Mouse (Mus musculus): Measurements from ENCODE around the gene Kansl1. TPM values are rescaled to one million over a fixed set of nuclear protein-coding genes. Genes with fewer than 3 reads are reported as not detected.

Kansl1 gene
- polyA plus RNA-seq, 1 experiment from 2014 or later, result 16.6 TPM

- Histone ChIP-seq H3K4me2 (peak overlapping the region; percentile 67), H3K4me3 (ENCODE audit: low read depth, low read length) (peak overlapping the region; percentile 93), H3K36me3 (ENCODE audit: control insufficient read depth, insufficient read depth, low read length) (no peaks in the 10 kb centered on the region), H3K9ac (ENCODE audit: low read depth, low read length) (peak overlapping the region; percentile 100), H3K4me1 (ENCODE audit: control insufficient read depth, insufficient read depth, low read length) (peaks cover 5% of the 10 kb centered on the region; the same call in 1 of the 2 replicates), H3K9me3 (replicated peaks; ENCODE audit: control insufficient read depth, low read length) (no peaks in the 10 kb centered on the region), H3K27ac (ENCODE audit: low read depth, low read length) (peak overlapping the region; percentile 100), H3K27me3 (ENCODE audit: control insufficient read depth, insufficient read depth, low read length) (no peaks in the 10 kb centered on the region)
- peak; percentile 89 for ATAC-seq (replicated peaks; ENCODE audit: insufficient number of reproducible peaks, low FRiP score, low TSS enrichment)
- under 1% methylated on average over 58 of the region's 82 CpGs for WGBS (ENCODE audit: insufficient replicate concordance)
These were observed 26.1 kb downstream of the Kansl1 start for GRCm38 (mm10) chr11:104442333-104443136.

- peak overlapping the region; percentile 100 for H3K27ac ChIP-seq (ENCODE audit: low read depth, low read length)
- H3K9me3 ChIP-seq (replicated peaks; ENCODE audit: control insufficient read depth, low read length), result no peaks in the 10 kb centered on the region
- peak; percentile 65 for ATAC-seq (replicated peaks; ENCODE audit: insufficient number of reproducible peaks, low FRiP score, low TSS enrichment)
- 2% methylated on average over 70 of the region's 92 CpGs for WGBS (ENCODE audit: insufficient replicate concordance)
- peak overlapping the region; percentile 93 for H3K4me3 ChIP-seq (ENCODE audit: low read depth, low read length)
- peaks cover 9% of the 10 kb centered on the region for H3K4me1 ChIP-seq (ENCODE audit: control insufficient read depth, insufficient read depth, low read length)
- H3K9ac ChIP-seq (ENCODE audit: low read depth, low read length), result peak overlapping the region; percentile 100
- no peaks in the 10 kb centered on the region for H3K36me3 ChIP-seq (ENCODE audit: control insufficient read depth, insufficient read depth, low read length)
- H3K27me3 ChIP-seq (ENCODE audit: control insufficient read depth, insufficient read depth, low read length), result no peaks in the 10 kb centered on the region
- H3K4me2 ChIP-seq, result peak overlapping the region; percentile 67
These were observed 27.0 kb downstream of the Kansl1 start for GRCm38 (mm10) chr11:104441475-104442332.

- H3K4me1 ChIP-seq (ENCODE audit: control insufficient read depth, insufficient read depth, low read length), result peaks cover 13% of the 10 kb centered on the region
- H3K36me3 ChIP-seq (ENCODE audit: control insufficient read depth, insufficient read depth, low read length), result no peaks in the 10 kb centered on the region
- no peaks in the 10 kb centered on the region for H3K27me3 ChIP-seq (ENCODE audit: control insufficient read depth, insufficient read depth, low read length)
- ATAC-seq (replicated peaks; ENCODE audit: insufficient number of reproducible peaks, low FRiP score, low TSS enrichment), result no peak
- peak overlapping the region; percentile 100 for H3K9ac ChIP-seq (ENCODE audit: low read depth, low read length)
- peak overlapping the region; percentile 100 for H3K27ac ChIP-seq (ENCODE audit: low read depth, low read length)
- no peaks in the 10 kb centered on the region for H3K9me3 ChIP-seq (replicated peaks; ENCODE audit: control insufficient read depth, low read length)
- peak overlapping the region; percentile 93 for H3K4me3 ChIP-seq (ENCODE audit: low read depth, low read length)
- peak overlapping the region; percentile 67 for H3K4me2 ChIP-seq
- WGBS (ENCODE audit: insufficient replicate concordance), result under 1% methylated on average over 20 of the region's 20 CpGs
These were observed 27.9 kb downstream of the Kansl1 start for GRCm38 (mm10) chr11:104440521-104441474.

- Histone ChIP-seq H3K9ac (ENCODE audit: low read depth, low read length) (no peak overlapping the region), H3K9me3 (replicated peaks; ENCODE audit: control insufficient read depth, low read length) (no peaks in the 10 kb centered on the region), H3K4me3 (ENCODE audit: low read depth, low read length) (0 out of 2 replicates have a peak overlapping the region, but pooled peaks have one; percentile 12), H3K27me3 (ENCODE audit: control insufficient read depth, insufficient read depth, low read length) (no peaks in the 10 kb centered on the region), H3K27ac (ENCODE audit: low read depth, low read length) (no peak overlapping the region), H3K4me2 (peak overlapping the region; percentile 56), H3K4me1 (ENCODE audit: control insufficient read depth, insufficient read depth, low read length) (peaks cover 22% of the 10 kb centered on the region), H3K36me3 (ENCODE audit: control insufficient read depth, insufficient read depth, low read length) (no peaks in the 10 kb centered on the region)
- ATAC-seq (replicated peaks; ENCODE audit: insufficient number of reproducible peaks, low FRiP score, low TSS enrichment), result no peak
- 56% methylated on average over 2 of the region's 2 CpGs for WGBS (ENCODE audit: insufficient replicate concordance)
These were observed 29.0 kb downstream of the Kansl1 start for GRCm38 (mm10) chr11:104439703-104440102.

- H3K4me3 ChIP-seq (ENCODE audit: low read depth, low read length), result no peak overlapping the region
- no peaks in the 10 kb centered on the region for H3K36me3 ChIP-seq (ENCODE audit: control insufficient read depth, insufficient read depth, low read length)
- ATAC-seq (replicated peaks; ENCODE audit: insufficient number of reproducible peaks, low FRiP score, low TSS enrichment), result no peak
- H3K4me1 ChIP-seq (ENCODE audit: control insufficient read depth, insufficient read depth, low read length), result peaks cover 22% of the 10 kb centered on the region
- peak overlapping the region; percentile 11; the same call in 1 of the 2 replicates for H3K4me2 ChIP-seq
- H3K27me3 ChIP-seq (ENCODE audit: control insufficient read depth, insufficient read depth, low read length), result no peaks in the 10 kb centered on the region
- no peak overlapping the region for H3K9ac ChIP-seq (ENCODE audit: low read depth, low read length)
- H3K9me3 ChIP-seq (replicated peaks; ENCODE audit: control insufficient read depth, low read length), result no peaks in the 10 kb centered on the region
- no peak overlapping the region for H3K27ac ChIP-seq (ENCODE audit: low read depth, low read length)
These were observed 30.2 kb downstream of the Kansl1 start for GRCm38 (mm10) chr11:104438450-104438849.

- Histone ChIP-seq H3K9ac (ENCODE audit: low read depth, low read length) (no peak overlapping the region), H3K4me3 (ENCODE audit: low read depth, low read length) (no peak overlapping the region), H3K4me2 (no peak overlapping the region), H3K27me3 (ENCODE audit: control insufficient read depth, insufficient read depth, low read length) (no peaks in the 10 kb centered on the region), H3K4me1 (ENCODE audit: control insufficient read depth, insufficient read depth, low read length) (peaks cover 22% of the 10 kb centered on the region), H3K9me3 (replicated peaks; ENCODE audit: control insufficient read depth, low read length) (no peaks in the 10 kb centered on the region), H3K36me3 (ENCODE audit: control insufficient read depth, insufficient read depth, low read length) (no peaks in the 10 kb centered on the region), H3K27ac (ENCODE audit: low read depth, low read length) (no peak overlapping the region)
- ATAC-seq (replicated peaks; ENCODE audit: insufficient number of reproducible peaks, low FRiP score, low TSS enrichment), result no peak
- WGBS (ENCODE audit: insufficient replicate concordance), result 59% methylated on average over 2 of the region's 2 CpGs
These were observed 32.2 kb downstream of the Kansl1 start for GRCm38 (mm10) chr11:104436394-104436954.

GRCm38 (mm10) chr11:104435753-104436152 is 32.9 kb downstream of the Kansl1 start:
- ATAC-seq (replicated peaks; ENCODE audit: insufficient number of reproducible peaks, low FRiP score, low TSS enrichment), result no peak
- H3K27ac ChIP-seq (ENCODE audit: low read depth, low read length), result no peak overlapping the region
- H3K36me3 ChIP-seq (ENCODE audit: control insufficient read depth, insufficient read depth, low read length), result no peaks in the 10 kb centered on the region
- H3K9ac ChIP-seq (ENCODE audit: low read depth, low read length), result no peak overlapping the region
- H3K4me2 ChIP-seq, result no peak overlapping the region
- no peak overlapping the region for H3K4me3 ChIP-seq (ENCODE audit: low read depth, low read length)
- no peaks in the 10 kb centered on the region for H3K9me3 ChIP-seq (replicated peaks; ENCODE audit: control insufficient read depth, low read length)
- no peaks in the 10 kb centered on the region for H3K27me3 ChIP-seq (ENCODE audit: control insufficient read depth, insufficient read depth, low read length)
- H3K4me1 ChIP-seq (ENCODE audit: control insufficient read depth, insufficient read depth, low read length), result peaks cover 22% of the 10 kb centered on the region

GRCm38 (mm10) chr11:104435141-104435540 is 33.5 kb downstream of the Kansl1 start:
- H3K9me3 ChIP-seq (replicated peaks; ENCODE audit: control insufficient read depth, low read length), result no peaks in the 10 kb centered on the region
- 30% methylated on average over 1 of the region's 1 CpGs for WGBS (ENCODE audit: insufficient replicate concordance)
- H3K4me1 ChIP-seq (ENCODE audit: control insufficient read depth, insufficient read depth, low read length), result peaks cover 22% of the 10 kb centered on the region
- H3K4me2 ChIP-seq, result no peak overlapping the region
- no peak overlapping the region for H3K9ac ChIP-seq (ENCODE audit: low read depth, low read length)
- H3K27ac ChIP-seq (ENCODE audit: low read depth, low read length), result no peak overlapping the region; the same call in 1 of the 2 replicates
- ATAC-seq (replicated peaks; ENCODE audit: insufficient number of reproducible peaks, low FRiP score, low TSS enrichment), result no peak
- no peak overlapping the region for H3K4me3 ChIP-seq (ENCODE audit: low read depth, low read length)
- H3K27me3 ChIP-seq (ENCODE audit: control insufficient read depth, insufficient read depth, low read length), result no peaks in the 10 kb centered on the region
- H3K36me3 ChIP-seq (ENCODE audit: control insufficient read depth, insufficient read depth, low read length), result no peaks in the 10 kb centered on the region

Measured in heart, embryonic 11.5 days (tissue).